Mouse (Mus musculus): Measurements from ENCODE around the gene Gna15.

GRCm38 (mm10) chr10:81510246-81510810 is 13.7 kb downstream of the Gna15 start:
- TF ChIP-seq POLR2A (IDR thresholded peaks at IDR 0.05; ENCODE audit: insufficient read depth, low read depth, low read length) (no peak), CTCF (IDR thresholded peaks at IDR 0.05) (no peak), EP300 (IDR thresholded peaks at IDR 0.05; ENCODE audit: insufficient read depth, low read depth, low read length) (peak; percentile 51; the same call in 1 of the 2 replicates)

Data from heart, adult 2 months (tissue).